Mouse (Mus musculus) neural tube, embryonic 11.5 days (tissue): ENCODE results near the gene Rexo1. TPM values are rescaled to one million over a fixed set of nuclear protein-coding genes. Genes with fewer than 3 reads are reported as not detected.

Source experiments
- ATAC-seq: fragments of 200-750 bp; cut with Nextera tagmentation; 2 replicates; pipeline ENCODE4 v1.8.0; 2017; ENCODE audit warnings: moderate number of reproducible peaks, mild to moderate bottlenecking, moderate TSS enrichment, moderate library complexity; ENCODE audit not compliant: insufficient read depth, low FRiP score, low TSS enrichment
- DNase-seq: peaks from one replicate; pipeline ENCODE4 v3.0.0-alpha.2; 2015; ENCODE audit warnings: low spot score
- H3K27ac ChIP-seq: fragments of 300-500 bp; sonication (generic); 2 replicates; pipeline ENCODE4 v1.5.1; 2014; ENCODE audit warnings: low read depth, mild to moderate bottlenecking, low read length
- H3K27me3 ChIP-seq: fragments of 300-500 bp; sonication (generic); 2 replicates; pipeline ENCODE4 v1.6.1; 2014; ENCODE audit warnings: mild to moderate bottlenecking, low read length, mixed read lengths; ENCODE audit not compliant: control insufficient read depth, insufficient read depth
- H3K36me3 ChIP-seq: fragments of 300-500 bp; sonication (generic); 2 replicates; pipeline ENCODE4 v1.6.1; 2014; ENCODE audit warnings: mild to moderate bottlenecking, low read length, moderate library complexity, mixed read lengths; ENCODE audit not compliant: control insufficient read depth, insufficient read depth
- H3K4me1 ChIP-seq: fragments of 300-500 bp; sonication (generic); 2 replicates; pipeline ENCODE4 v1.6.1; 2014; ENCODE audit warnings: low read length, mixed read lengths; ENCODE audit not compliant: control insufficient read depth, insufficient read depth
- H3K4me2 ChIP-seq: fragments of 300-500 bp; sonication (generic); 2 replicates; pipeline ENCODE4 v1.6.1; 2014; ENCODE audit warnings: low read depth, mild to moderate bottlenecking, moderate library complexity
- H3K4me3 ChIP-seq: fragments of 300-500 bp; sonication (generic); 2 replicates; pipeline ENCODE4 v1.5.1; 2014; ENCODE audit warnings: low read depth, low read length
- H3K9ac ChIP-seq: fragments of 300-500 bp; sonication (generic); 2 replicates; pipeline ENCODE4 v1.6.1; 2014; ENCODE audit warnings: mild to moderate bottlenecking, low read length
- H3K9me3 ChIP-seq: fragments of 300-500 bp; sonication (generic); 2 replicates; pipeline ENCODE4 v1.6.1; 2016; ENCODE audit warnings: low read length; ENCODE audit not compliant: control insufficient read depth
- WGBS: fragments of 180-500 bp; shearing (Covaris S2); extraction: QIAGEN DNeasy Blood & Tissue Kit; methylation state at CpG from one replicate; pipeline ENCODE4 v1.1.7; 2014; 5-methylcytosine and 5-hydroxymethylcytosine counted together
- microRNA-seq: library from miRNA; unstranded; fragments of <30 nt; microRNA quantifications from one replicate; pipeline ENCODE4, GENCODE M21; 2016
- polyA plus RNA-seq: library from polyadenylated mRNA; unstranded; fragments of >200 nt; fragmentation: Nextera tagmentation; extraction: Ambion mirVana; gene quantifications from 2 replicates; pipeline ENCODE4 v1.2.1, GENCODE M21; 2014

Rexo1 gene
- polyA plus RNA-seq, 1 experiment from 2014 or later, result 31.4 TPM

GRCm38 (mm10) chr10:80495901-80496300, 65.5 kb downstream of the Rexo1 start:
- DNase-seq, result no peak

GRCm38 (mm10) chr10:80494732-80495131, 66.6 kb downstream of the Rexo1 start, which contains the start of gene Onecut3:
Gene Onecut3 (plus strand): TSS chr10:80494835.
- Histone ChIP-seq H3K36me3 (no peaks in the 10 kb centered on the region), H3K9me3 (no peaks in the 10 kb centered on the region), H3K27me3 (peaks cover 100% of the 10 kb centered on the region), H3K4me1 (peaks cover 10% of the 10 kb centered on the region), H3K4me2 (peak within 1 kb of the TSS; percentile 49), H3K27ac (peak within 1 kb of the TSS; percentile 34; the same call in 1 of the 2 replicates), H3K4me3 (peak within 1 kb of the TSS; percentile 38), H3K9ac (peak within 1 kb of the TSS; percentile 39)
- WGBS, result under 1% methylated on average over 30 of the region's 42 CpGs
- DNase-seq (peak; percentile 68), ATAC-seq (no peak)

More at GRCm38 (mm10) chr10:80495901-80496300, 65.5 kb downstream of the Rexo1 start:
- H3K27me3 ChIP-seq, result peaks cover 100% of the 10 kb centered on the region
- H3K9ac ChIP-seq, result peak overlapping the region; percentile 39
- H3K4me3 ChIP-seq, result peak overlapping the region; percentile 38
- peak overlapping the region; percentile 34 for H3K27ac ChIP-seq
- no peak for ATAC-seq
- H3K4me1 ChIP-seq, result peaks cover 10% of the 10 kb centered on the region
- H3K4me2 ChIP-seq, result peak overlapping the region; percentile 49
- no peaks in the 10 kb centered on the region for H3K9me3 ChIP-seq
- WGBS, result under 1% methylated on average over 35 of the region's 35 CpGs
- H3K36me3 ChIP-seq, result no peaks in the 10 kb centered on the region

Small RNA genes within 50 kb of the gene (microRNA-seq; reads per million reads assigned to microRNA genes)
- gene Mir6912, result not detected

Other genes with a start within 250 kb of the Rexo1 start
- 37.3 and 40.5 TPM in 2 replicates for gene 2310011J03Rik, start 241.0 kb downstream of the Rexo1 start, polyA plus RNA-seq
- 2.0 and 2.4 TPM in 2 replicates for gene Pcsk4, start 232.1 kb downstream of the Rexo1 start, polyA plus RNA-seq
- 4.2 and 5.5 TPM in 2 replicates for gene Reep6, start 231.6 kb downstream of the Rexo1 start, polyA plus RNA-seq
- 0.17 and 0.27 TPM in 2 replicates for gene Adamtsl5, start 213.1 kb downstream of the Rexo1 start, polyA plus RNA-seq
- gene Plk5, start 205.1 kb downstream of the Rexo1 start, polyA plus RNA-seq, result 0.17 TPM in 1 of 2 replicates, not detected in the other
- gene Mex3d, start 173.9 kb downstream of the Rexo1 start, polyA plus RNA-seq, result 12.6 and 15.5 TPM in 2 replicates
- 262 and 271 TPM in 2 replicates for gene Mbd3, start 162.0 kb downstream of the Rexo1 start, polyA plus RNA-seq
- 494 and 521 TPM in 2 replicates for gene Uqcr11, start 154.7 kb downstream of the Rexo1 start, polyA plus RNA-seq
- 177 and 178 TPM in 2 replicates for gene Tcf3, start 127.9 kb downstream of the Rexo1 start, polyA plus RNA-seq
- gene Onecut3, start 66.7 kb downstream of the Rexo1 start, polyA plus RNA-seq, result 1.3 and 1.4 TPM in 2 replicates
- 0.84 and 0.96 TPM in 2 replicates for gene Atp8b3, start 22.4 kb downstream of the Rexo1 start, polyA plus RNA-seq
- gene Klf16, start 15.8 kb upstream of the Rexo1 start, polyA plus RNA-seq, result 4.5 and 5.5 TPM in 2 replicates
- gene Abhd17a, start 28.8 kb upstream of the Rexo1 start, polyA plus RNA-seq, result 119 and 120 TPM in 2 replicates
- gene Scamp4, start 41.3 kb upstream of the Rexo1 start, polyA plus RNA-seq, result 72.1 and 77.7 TPM in 2 replicates
- gene Adat3, start 41.3 kb upstream of the Rexo1 start, polyA plus RNA-seq, result 8.0 and 10.9 TPM in 2 replicates
- 2.4 and 3.1 TPM in 2 replicates for gene Gm49322, start 44.5 kb upstream of the Rexo1 start, polyA plus RNA-seq
- 117 TPM in 2 replicates for gene Csnk1g2, start 61.3 kb upstream of the Rexo1 start, polyA plus RNA-seq
- gene Btbd2, start 95.5 kb upstream of the Rexo1 start, polyA plus RNA-seq, result 71.1 and 78.8 TPM in 2 replicates
- 79.5 and 85.5 TPM in 2 replicates for gene Mknk2, start 116.6 kb upstream of the Rexo1 start, polyA plus RNA-seq
- gene Mob3a, start 140.4 kb upstream of the Rexo1 start, polyA plus RNA-seq, result 58.9 and 60.3 TPM in 2 replicates
- 10.6 and 11.5 TPM in 2 replicates for gene Izumo4, start 140.6 kb upstream of the Rexo1 start, polyA plus RNA-seq
- 69.3 and 79.1 TPM in 2 replicates for gene Ap3d1, start 180.7 kb upstream of the Rexo1 start, polyA plus RNA-seq
- gene Dot1l, start 193.6 kb upstream of the Rexo1 start, polyA plus RNA-seq, result 23.9 and 24.3 TPM in 2 replicates
- gene Sf3a2, start 236.6 kb upstream of the Rexo1 start, polyA plus RNA-seq, result 96.6 and 101 TPM in 2 replicates
- gene Plekhj1, start 237.1 kb upstream of the Rexo1 start, polyA plus RNA-seq, result 150 and 153 TPM in 2 replicates
- not detected in 2 replicates for gene Amh, start 243.7 kb upstream of the Rexo1 start, polyA plus RNA-seq